Mouse (Mus musculus): ENCODE results near the gene Polr2b.

Gene Polr2b

GRCm38 (mm10) chr5:77299486-77299885, 10.5 kb upstream of the Polr2b start:
- DNase-seq (ENCODE audit: low spot score), result no peak

DNA sequence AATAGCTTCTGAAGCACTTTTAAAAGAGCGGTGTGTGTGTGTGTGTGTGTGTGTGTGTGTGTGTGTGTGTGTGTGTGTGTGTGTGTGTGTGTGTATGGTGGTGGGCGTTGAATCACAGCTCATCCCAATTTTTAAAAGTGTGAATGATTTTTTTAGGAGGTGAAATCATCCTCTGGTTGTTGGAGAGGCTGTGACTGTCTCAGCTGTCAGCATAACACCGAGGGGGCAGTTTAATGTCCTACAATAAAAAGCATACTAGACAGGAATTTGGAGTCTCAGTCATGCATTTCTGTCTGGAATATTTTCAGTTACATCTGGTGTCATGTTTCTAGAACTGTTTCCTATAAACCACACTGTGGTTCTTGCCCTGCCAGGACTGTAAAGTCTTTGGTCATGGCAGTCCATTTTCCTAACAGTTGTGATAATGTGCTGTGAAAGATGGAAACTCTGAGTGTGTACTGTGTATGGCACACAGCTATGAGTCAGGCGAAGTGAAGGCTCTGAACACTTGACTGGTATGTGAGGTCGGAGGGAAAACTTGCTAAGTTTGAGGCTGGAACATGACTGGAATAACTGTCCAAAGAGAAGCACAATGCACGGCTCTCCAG, 8.5 kb upstream of the Polr2b start:
- DNase-seq (ENCODE audit: low spot score), result no peak

DNA sequence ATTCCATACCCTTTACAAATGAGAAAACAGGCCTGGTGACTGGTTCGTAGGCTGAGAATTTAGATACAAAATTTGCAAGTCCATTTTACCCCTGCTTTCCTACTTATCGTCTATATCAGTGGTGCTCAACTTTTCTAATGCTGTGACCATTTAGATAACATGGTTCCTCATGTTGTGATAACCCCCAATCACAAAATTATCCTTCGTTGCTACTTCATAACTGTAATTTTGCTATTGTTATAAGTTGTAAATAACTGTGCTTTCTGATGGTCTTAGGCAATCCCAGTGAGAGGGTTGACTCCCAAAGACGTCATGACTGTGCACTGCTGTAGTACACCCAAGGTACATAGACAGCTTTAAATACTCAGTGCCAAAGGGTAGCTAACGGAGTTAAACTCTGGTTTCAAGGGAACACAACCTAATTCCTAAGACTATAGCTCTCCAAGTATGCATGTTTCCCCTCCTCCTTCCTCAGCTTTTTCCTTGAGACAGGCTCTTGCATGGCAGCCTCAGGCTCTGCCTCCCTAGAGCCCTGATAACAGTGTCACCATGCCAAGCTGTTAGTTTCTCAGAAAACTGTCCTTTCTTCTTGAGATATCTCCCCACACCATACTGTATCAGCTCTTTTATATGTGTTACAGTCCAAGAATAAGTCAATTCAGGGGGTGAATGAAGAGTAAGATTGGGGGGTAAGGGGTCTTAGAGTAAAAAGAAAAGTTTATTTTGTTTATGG, 2.0 kb upstream of the Polr2b start:
- DNase-seq (ENCODE audit: low spot score), result no peak

DNA sequence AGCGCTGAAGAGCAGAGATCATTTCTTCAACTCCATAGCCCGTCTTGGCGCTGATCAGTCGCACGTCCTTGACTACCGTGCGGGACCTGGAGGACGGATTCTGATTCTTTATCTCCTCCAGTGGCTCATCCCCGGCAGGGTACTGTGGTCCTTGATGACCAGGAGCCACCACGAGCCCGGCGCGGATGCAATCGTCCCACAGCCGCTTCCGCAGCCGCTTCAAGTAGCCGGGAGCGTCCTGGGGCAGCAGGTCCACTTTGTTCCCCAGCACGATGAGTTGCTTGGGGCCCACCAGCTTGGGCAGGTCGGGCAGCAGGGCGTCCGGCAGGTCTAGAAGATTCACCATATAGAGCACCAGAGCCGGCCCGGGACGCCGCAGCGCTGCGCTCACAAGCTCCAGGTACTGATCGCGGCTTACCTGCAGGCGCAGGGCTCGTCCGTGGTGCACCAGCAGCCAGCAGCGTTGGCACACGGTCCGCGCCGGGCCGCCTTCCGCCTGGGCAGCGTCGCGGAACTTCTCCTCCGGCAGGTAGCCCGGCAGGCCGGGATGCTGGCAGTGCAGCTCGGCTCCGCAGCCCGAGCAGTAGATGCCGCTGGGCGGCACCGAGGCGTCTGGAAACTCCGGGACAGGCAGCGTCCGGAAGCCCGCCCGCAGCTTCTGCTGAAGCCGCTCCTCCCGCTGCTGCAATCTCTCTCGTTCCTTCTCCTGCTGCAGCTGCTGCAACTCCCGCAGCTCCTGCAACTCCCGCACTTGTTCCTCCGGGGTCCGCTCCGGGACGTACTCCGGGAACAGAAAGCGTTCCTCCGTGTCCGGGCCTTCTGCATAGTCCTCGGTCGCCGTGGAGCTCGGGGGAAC, 668 bp upstream of the Polr2b start:
- no peak for DNase-seq (ENCODE audit: low spot score)

GRCm38 (mm10) chr5:77314206-77314605, 4.3 kb downstream of the Polr2b start:
- DNase-seq (ENCODE audit: low spot score), result no peak

- DNase-seq (ENCODE audit: low spot score), result no peak
These were observed 5.0 kb downstream of the Polr2b start for GRCm38 (mm10) chr5:77314986-77315385.

- no peak for DNase-seq (ENCODE audit: low spot score)
These were observed 15.0 kb downstream of the Polr2b start for GRCm38 (mm10) chr5:77324936-77325335.

DNA sequence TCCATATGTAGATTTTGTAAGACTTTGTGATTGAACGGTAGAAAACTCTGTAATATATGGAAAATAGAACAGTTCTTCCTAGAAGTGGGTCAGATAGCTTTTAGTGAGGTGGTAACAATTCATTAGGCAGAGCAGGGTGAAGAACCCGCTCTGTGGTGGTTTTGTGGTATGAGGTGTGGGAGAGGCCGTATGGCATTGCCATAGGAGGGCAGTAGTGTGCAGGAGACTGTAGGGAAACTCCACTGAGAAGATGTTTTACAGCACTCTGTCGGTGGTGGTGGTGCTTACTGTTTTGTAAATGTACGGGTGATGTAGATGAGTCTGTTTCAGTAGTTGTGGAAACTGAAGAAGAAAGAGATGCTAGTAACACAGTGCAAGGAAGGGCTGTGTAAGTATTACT, 20.2 kb downstream of the Polr2b start:
- DNase-seq (ENCODE audit: low spot score), result no peak

- DNase-seq (ENCODE audit: low spot score), result no peak
These were observed 30.1 kb downstream of the Polr2b start for GRCm38 (mm10) chr5:77340033-77340432.

DNA sequence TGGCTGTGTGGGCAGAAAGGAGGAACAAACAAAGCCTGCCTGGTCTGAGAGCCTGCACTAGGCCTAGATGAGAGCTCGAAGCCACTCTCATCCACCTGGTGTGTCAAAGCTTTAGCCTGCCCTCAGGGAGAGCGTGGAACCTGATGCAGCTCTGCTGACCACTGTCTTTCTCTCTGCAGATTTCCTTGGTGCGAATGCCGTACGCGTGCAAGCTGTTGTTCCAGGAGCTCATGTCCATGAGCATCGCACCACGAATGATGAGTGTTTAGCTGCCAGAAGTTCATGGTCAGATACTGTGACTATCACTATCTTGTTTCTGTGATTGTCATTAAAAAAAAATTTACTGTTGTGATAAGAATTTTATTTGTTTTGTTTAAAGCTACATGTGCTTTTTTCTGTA, 39.0 kb downstream of the Polr2b start:
- DNase-seq (ENCODE audit: low spot score), result no peak

DNA sequence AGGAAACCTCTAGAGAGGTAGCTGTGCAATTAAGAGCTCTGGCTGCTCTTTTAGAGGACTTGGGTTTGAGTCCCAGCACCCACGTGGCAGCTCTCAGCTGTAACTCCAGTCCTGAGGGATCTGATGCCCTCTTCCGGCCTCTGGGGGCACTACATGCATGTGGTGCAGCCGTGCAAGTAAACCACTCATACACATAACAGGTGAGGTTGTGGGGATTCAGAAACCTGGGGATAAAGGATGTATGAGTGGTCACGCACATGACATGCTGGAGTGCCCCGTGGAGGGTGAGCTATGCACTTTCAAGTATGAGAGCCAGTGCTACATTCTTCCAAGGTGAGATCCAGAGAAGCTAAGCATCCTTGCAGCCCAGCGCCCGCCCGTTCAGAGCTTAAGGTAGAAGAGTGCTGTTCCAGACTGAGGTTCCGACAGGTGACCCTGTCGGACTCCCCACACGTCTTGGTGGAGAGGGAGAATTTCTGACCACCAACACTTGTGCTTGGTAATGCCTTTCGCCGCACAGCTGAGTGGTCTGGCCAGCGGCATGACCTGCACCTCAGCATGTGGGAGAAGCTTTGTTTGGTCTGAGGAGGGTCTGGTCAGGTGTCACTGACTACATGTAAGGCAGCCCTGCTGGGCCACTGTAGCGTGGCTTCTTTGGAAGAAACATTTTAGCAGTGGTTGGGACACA, 40.2 kb downstream of the Polr2b start:
- no peak for DNase-seq (ENCODE audit: low spot score)

- DNase-seq (ENCODE audit: low spot score), result no peak
These were observed 41.7 kb downstream of the Polr2b start for GRCm38 (mm10) chr5:77351691-77352090.

- DNase-seq (ENCODE audit: low spot score), result peak; percentile 56
These were observed 44.4 kb downstream of the Polr2b start for GRCm38 (mm10) chr5:77354361-77354787.

DNA sequence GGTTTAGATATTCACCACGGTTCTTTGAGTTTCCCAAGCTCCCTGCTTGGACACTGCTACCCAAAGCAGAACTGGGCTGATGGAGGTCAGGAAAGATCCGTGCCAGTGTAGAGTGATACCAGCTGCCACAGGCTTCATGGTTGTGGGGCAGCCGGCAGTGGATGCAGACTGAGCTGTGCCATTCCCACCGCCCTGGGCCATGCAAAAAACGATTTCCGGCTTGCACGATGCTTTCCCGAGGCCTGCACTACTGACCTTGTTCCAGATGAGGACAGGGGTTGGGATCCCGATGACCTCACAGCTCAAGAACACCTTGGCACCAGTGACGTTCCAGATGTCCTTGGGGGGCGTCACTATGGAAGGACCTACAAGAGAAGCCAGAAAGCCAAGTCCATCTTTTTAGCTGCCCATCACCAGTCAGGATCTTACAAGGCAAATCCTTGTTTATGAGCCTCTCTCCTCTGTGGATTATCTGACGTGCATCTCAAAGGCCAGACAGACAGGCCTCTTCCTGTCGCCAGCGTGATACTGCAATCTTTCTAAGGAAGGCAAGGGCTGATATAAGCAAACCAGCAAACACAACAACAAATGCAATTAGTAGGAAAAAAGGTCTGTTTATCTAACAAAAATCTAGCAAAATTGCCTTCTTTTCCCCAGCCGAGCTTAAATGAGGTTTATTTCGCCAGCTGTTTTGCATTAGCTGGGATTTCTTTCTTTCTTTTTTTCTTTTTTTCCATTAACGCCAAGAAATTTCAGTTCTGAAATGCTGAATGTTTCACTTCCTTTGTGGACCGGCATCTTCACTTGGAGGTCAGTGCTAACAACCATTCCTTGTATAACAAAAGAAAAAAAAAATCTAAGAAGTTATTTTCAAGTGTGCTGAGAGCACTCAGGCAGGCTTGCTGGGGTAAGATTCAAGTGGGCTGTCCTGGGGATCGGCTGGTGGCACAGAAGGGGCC, 45.6 kb downstream of the Polr2b start:
- no peak for DNase-seq (ENCODE audit: low spot score)

GRCm38 (mm10) chr5:77357405-77358149, 47.6 kb downstream of the Polr2b start:
- peak; percentile 11 for DNase-seq (ENCODE audit: low spot score)

DNA sequence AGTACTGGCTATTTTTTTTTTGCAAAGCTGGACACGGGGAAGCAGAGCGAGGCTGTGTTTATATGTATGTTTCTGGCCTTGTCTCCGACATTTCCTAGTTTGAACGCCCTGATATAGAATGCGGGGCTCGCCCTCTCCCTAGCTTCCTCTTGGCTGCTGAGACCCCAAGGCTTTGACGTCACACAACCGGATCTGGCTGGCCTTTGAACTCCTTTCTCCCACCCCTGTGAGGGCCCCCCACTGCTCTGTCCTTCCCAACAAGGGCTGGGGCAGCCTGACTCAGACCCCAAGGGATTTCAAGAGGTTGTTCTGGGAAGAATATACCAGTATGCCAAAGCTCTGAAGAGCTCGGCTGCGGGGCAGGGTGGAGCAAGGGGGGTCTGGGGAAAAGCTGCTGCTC, 48.4 kb downstream of the Polr2b start:
- DNase-seq (ENCODE audit: low spot score), result no peak

DNA sequence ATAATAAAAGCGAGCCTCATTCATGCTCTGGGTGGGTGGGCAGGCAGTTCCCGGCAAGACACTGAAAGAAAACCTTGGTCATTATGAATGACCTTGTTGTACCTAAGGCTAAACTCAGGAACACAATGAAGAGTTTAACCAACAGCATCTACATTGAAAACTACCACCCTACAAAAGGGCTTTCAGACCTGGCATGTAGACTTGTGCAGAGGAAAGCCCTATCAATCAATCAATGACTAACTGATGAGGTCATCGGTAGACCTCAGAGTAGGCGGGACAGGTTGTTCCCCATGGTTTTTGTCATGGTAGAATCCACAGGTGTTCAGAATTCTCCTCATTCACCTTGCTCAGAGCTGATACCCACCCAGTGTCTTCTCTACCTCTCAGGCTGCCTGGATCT, 50.0 kb downstream of the Polr2b start:
- DNase-seq (ENCODE audit: low spot score), result no peak

- no peak for DNase-seq (ENCODE audit: low spot score)
These were observed 51.1 kb downstream of the Polr2b start for GRCm38 (mm10) chr5:77361006-77361405.

DNA sequence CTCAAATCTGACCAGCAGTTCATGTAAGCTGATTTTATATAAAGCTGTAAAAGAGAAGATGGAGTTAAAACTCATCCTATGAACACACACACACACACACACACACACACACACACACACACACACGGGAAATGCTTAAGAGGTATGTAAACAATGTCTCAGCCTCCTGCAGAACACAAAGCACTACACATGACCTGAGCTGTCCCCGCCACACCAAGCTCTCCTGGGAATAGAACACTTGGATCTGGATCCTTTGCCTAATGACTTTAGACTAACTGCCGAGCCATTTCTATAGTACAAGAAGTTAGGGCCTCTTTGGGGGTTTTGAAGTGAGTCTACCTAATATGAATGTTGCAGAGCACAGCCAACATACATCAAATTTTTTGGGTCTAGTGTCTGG, 52.2 kb downstream of the Polr2b start:
- no peak for DNase-seq (ENCODE audit: low spot score)

DNA sequence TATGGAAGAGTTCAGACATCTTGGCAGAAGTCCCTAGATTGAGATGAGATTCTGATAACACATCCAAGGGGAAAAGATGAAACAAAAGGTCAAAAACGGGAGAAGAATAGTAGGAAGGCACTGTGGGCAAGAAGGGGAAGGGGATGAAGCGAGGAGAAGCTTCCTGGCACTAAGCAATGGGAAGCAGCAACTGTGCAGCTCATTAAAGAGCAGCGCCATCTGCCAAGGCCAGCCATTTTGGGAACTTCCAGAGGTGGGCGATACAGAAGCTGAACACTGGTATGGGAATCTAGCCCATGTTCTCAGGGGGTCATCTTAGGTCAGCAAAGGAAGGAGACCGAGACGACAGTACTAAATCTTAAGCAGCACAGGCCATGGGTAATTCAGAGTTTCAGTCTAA, 53.7 kb downstream of the Polr2b start:
- DNase-seq (ENCODE audit: low spot score), result no peak
